Mouse (Mus musculus) thymus, postnatal 25 days (tissue): ENCODE results near the gene Hpn.

ENCODE experiments used
- DNase-seq: peaks from one replicate; pipeline ENCODE4 v3.0.0; 2022

Gene Hpn

DNA sequence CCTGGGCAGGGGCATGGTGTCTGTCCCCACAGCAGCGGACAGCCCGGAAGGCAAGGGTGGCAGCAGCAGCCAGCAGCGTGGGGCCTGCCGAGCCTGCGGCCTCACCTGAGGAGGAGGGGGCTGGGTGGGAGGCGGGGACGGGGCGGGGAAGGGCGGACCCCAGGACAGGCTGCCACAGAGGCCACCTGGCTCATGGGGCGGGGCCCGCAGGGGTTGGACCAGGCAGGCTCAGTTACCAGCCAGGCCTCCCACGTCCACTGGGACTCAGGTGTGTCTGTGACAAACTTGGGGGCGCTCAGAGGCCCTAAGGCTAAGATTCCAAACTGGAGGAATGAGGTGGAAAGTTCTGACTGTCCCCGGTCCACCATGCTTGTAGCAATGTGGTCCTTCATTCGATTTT, at the start of gene Hpn:
Gene Hpn, minus strand, starts transcription at position 109 of the 400 bp plus-strand sequence.
- DNase-seq: no peak

DNA sequence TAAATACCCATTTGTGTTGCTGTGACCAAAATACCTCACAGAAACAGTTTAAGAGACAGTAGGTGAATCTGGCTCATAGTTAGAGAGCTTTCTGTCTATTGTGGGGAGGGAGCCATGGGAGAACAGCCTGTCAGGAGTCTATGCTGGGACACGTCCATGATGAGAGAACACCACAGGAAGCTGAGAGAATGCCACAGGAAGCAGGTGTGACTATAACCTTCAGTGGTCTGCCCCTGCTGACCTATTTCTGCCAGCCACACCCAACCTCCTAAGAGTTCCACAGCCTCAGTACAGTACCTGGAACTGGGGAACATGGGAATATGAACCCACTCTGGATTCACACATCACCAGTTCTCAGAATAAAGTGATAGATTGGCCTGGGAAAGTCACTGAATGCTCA, 49.7 kb upstream of the Hpn start:
- DNase-seq: peak; percentile 56

DNA sequence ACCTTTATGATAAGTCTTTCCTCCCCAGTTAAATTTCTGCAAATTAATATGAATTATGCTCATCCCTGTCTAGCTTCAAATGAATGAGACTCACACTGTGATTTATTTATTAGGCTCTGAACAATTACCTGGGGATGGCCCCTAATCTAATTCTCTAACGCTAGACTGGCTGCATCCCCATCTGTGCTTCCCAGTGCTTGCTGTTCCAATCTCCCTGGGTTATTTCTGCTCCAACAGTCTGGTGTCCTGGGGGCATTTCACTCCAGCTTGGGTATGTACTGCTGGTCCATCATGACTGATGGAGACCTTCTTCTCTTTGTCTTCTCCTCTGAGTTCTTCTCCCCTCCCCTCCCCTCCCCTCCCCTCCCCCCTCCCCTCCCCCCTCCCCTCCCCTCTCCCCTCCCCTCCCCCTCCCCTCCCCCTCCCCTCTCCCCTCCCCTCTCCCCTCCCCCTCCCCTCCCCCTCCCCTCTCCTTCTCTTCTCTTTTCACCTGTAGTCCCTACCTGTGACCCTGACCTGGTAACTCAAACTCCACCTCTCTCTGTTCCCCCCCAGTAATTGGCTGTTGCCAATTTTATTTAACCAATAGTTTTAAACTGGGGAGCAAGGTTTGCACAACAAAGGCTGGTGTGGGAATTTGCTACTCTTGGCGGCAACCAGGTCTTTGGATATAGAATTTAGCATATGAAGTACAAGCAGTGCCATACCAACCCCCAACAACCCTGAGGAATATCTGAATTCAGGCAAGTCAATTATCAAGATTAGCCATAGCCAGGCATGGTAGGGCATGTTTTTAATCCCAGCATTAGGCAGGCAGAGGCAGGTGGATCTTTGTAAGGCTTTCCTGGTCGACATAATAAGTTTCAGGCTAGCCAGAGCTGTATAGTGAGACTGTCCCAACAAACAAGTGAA, 48.8 kb upstream of the Hpn start:
- DNase-seq: no peak

DNA sequence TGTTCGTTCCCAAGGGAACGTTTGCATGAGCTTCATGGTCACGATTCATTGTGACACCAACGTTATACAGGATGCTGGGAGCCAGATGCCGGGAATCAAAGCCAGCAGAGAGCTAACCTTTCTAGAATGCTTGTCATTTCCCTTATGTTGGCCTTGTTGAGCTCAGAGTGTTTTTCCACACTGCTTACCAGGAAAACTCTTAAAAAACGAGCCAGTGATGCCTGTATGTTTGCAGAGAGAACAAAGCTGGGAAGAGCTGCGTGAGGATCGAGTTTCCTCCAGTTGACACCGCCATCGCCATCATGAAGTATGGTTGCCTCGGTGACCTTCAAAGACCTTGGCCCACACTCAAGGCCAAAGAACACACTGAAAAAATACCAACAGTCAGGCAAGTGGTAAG, 47.2 kb upstream of the Hpn start:
- peak; percentile 5 for DNase-seq

DNA sequence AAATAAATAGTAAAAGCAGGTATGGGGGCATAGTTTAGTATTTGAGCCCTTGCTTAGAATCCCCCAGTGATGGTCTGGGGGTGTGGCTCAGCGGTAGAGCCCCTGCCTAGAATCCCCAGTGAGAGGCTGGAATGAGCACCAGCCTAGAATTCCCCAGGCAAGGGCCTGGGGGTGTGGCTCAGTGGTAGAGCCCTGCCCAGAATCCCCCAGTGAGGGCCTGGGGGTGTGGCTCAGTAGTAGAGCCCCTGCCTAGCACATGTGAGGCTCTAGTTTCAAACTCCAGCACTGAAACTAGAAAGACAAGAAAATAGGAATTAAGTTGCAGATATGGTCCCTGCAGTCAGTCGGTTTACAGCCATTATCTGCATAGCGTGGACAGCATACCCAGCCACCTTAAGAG, 46.7 kb upstream of the Hpn start:
- peak; percentile 48 for DNase-seq

DNA sequence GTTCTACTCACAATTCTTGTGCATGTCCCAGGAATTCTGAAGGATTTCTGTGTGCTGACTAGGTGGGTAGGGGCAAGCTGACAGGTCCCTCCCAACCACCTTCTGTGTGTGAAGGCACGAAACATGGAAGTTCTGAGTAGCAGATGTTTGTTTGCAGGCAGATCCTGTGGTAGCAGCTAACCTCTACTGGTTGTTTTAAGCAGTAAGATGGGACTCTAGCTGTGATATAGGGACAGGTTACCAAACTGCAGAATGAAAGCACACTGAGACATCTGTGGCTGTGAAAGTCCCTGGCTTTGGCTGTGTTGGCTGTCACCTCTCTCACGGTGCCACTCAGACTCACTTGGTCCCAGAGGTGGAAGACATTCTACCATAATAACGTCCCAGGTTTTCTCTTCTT, 46.2 kb upstream of the Hpn start:
- DNase-seq: peak; percentile 61

DNA sequence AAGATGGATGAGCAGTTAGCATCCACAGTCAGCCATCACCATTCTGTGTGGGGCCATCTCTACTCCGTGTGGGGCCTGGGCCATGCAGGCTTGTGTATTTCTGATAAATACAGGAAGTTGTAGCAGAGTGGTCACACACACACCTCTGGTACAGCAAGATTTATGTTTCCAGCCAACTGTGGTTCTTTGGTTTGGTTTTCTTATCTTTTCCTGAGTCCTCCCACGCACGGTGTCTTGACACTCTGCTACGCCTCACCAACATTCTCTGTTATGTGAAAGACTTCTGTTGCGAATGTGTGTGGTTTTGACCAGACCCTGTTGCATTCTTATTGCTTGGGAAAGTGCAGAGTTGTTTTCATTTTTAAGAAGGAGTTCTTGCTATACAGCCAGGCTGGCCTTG, 45.7 kb upstream of the Hpn start:
- DNase-seq: peak; percentile 50

DNA sequence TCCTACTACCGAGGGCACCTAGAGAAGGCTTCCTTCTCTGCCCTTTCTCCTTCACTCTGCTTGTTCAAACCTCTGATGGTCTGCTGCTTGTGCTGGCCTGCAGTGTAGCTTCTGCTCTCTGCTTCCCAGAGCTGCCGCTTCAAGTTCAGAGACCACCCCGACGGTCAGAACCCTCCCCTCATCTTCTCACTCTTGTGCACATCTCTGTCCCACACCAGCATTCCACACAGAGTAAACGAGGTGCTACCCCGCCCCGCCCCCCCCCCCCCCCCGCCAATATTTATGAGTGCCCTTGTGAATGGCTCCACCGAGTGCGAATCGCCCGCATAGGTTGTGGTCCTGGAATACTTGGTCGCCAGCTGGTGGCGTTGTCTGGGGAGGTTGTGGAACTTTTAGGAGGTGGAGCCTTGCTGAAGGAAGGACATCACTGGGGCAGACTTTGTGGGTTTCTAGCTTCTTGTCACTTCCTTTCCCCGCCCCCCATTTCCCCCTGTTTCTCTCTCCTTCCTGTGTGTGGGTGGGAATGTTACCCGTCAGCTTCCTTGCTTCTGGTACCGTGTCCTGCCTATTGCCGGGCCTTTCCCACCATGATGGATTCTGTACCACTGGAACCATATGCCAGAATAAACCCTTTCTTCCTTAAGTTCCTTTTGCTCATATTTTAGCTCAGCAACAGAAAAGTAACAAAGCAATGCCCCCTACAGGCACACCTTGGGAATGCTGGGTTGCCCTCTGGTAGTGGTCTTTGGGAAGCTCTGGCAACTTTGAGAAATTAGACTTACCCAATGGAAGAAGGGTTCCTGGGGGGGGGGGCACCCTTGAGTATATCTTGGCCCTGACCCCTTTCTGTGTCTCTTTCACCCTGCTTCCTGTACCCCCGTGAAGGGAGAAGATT, 41.2 kb upstream of the Hpn start:
- peak; percentile 79 for DNase-seq

DNA sequence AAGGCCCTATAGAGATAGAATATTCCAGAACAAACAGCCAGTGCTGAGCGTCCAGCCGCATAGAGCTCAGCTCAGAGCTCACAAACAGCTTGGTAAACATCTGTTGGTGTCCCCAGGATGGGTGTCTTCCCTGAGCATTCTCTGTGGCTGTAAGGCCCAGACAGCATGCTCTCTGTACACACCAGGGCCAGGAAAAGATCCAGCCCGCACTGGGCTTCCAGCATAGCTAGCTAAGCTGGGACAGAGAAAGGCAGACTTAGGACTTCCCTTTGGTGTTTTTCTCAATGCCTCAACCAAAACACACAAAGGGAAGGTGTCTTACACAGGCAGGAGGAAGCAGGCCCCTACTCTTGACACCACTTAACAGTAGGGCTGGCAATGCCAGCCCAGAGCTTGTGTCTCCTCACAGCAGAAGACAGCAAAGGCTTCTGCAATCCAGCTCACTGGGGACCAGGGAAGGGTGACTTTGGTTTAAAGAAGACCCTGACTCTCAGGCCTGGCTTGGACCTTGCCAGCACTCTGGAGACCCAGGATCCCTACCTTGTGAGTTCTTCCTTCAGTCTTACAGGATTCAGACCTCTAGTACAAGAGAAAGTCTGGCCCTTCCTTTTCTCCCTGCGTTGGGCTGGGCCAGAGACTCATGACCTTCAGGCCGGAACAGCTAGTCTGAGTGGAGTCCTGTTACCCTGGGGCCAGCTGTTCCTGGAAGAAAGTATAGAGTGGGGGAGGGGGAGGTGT, 40.4 kb upstream of the Hpn start, which contains the start of gene Gramd1a:
Gene Gramd1a, minus strand, starts transcription at position 601 of the 738 bp plus-strand sequence.
- DNase-seq: peak; percentile 50

DNA sequence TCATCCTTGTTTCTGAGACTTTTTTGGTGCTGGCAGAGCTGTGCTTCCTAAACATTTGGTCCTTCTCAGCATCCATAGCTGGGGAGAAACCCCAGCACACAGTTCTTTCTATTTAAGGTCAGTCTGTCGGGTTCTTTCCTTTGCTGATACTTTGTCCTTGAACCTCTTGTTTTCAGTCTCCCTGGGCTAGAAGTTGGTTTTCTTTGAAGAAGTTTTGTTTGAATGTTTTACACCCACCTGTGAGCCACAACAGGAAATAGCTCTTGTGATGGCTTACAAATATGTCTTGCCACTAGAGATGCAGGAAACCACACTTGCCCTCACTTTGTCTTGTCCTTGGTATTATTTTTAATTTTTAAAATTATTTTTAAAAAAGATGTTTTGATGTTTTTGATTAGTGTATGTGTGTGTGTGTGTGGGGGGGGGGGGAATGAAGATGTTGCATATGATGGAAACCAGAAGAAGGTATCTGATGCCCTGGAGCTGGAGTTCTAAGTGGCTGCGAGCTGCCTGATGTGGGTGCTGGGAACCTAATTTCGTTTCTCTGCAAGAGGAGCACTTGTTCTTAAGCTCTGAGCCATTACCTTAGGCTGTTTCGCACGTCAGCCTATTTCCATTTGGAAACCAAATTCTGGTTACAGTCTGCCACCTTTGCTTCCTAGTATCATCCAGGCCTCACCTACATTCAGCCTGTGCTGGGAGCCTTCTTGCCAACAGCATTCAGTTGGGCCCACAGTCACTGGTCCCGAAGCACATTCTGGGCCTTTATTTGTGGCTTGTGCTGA, 38.6 kb upstream of the Hpn start:
- peak; percentile 61 for DNase-seq

DNA sequence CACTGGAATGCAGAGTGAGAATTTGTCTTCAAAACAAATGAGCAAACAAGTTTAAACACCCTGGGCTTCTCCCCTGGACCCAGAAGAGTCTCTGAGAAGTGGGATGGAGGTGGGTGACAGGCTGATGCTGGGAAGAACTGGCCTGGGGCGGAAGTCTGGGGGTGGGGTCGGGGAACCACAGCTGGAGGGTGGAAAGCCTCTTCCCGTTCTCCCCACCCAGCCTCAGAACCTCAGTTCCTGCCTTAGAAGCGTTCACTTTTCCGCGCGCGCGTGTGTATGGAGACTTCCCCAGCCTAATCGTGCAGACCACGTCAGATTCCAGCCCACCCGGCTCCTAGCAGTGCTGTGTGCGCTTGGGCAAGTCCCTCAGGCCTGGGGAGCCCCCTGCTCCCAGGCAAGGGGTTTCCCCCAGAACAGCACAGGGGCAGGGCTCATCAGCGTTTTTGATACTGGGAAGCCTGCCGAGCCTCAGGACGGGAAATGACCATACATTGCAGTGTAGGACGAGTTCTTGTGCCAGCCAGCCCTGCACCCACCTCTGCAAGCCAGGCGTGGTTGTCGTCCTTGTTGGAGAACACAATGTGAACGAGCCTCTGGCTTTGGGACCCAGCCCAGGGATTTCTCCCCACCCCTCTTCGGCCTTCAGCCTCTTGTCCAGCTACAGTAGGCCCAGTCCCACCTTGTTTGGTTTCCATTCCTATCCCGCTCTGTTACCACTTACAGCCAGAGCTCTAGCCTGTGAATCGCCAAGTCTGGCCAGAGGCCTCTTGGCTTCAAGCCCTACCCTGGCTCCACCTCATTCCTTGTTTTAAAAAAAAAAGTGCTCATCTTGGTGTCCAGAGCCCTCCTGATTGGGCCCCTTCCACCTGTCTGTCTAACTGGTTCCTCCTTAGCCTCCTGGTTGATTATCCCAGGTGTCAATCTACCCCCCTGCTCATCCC, 36.5 kb upstream of the Hpn start:
- peak; percentile 82 for DNase-seq

DNA sequence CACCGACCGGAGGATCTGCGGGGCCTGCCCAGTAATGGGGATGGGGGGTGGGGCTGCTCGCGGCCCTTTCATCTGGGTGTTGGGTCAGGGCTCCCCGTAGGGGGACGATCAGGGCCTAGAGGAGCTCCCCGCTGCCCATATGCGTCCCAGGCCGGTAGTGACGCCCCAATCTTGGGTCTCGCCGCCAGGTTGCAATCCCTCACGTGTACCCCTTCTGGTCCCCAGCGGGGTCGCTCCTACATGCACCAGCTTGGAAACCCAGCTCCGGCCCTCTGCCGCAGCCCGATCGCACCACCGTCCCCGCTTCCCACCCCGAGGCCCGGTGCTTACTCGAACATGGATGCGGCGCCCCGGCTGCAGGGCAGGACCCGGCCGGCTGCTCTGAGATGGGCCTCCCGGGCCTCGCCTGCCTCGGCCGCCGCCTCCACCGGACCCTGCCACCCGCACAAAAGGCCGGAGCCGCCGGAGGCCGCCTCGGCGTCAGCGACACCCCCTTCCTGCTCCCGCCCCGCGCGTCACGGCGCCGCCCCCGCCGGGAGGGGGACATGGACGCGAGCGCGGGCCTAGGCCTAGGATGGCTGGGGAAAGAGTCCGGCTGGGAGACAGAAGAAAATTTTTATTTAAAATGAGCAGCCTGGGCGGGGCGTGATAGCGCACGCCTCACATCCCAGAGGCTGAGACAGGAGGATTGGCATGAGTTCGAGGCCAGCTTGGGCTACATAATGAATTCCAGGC, 35.6 kb upstream of the Hpn start:
- peak; percentile 91 for DNase-seq

DNA sequence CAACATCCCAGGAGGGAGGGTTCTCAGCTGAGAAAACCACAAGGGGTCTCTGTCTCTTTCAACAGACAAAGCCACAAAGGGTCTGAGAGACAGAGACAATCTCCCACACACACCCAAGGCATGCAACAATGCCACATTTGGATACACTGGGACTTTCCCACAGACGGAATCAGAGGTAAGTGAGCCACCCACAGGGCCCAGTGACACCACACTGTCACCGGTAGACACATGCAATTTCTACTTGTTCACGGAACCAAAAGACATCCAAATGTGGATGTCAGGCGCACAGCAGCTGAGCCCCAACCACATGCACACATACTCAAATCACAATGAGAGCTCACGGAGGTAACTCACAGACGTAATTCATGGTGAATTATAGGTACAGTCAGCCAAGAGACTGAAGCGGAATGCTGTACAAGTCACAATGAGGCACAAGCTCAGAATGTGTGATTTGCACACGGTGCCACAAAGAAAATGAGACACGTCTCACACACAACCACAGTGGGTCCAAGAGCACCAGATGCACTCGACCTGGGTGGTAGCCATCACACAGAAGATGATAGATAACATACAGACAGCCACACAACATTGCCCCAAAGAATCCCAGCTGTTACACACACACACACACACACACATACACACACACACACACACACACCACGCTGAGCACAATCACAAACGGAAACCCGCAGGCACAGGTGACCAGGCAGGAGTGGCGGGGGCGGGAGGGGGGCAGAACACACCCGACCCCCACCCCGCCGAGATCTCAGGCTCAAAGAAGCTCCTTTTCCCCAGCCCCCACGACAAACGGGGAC, 34.9 kb upstream of the Hpn start:
- peak; percentile 60 for DNase-seq

DNA sequence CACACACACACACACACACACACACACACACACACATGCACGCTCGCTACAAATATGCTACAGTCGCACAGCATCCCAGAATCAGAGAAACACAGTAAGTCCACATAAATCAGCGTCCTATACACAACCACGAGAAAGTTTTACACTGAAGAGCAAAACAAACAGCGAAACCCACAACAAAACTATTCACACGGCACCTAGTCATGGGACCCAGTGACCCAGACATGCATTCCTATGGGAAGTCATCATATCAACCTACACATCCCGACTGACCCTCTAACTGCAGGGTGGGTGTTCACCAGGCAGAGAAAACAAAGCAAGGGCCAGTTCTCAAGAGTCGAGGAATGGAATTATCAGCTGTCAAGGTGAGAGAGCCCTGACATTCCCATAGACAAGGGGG, 34.2 kb upstream of the Hpn start:
- DNase-seq: no peak

DNA sequence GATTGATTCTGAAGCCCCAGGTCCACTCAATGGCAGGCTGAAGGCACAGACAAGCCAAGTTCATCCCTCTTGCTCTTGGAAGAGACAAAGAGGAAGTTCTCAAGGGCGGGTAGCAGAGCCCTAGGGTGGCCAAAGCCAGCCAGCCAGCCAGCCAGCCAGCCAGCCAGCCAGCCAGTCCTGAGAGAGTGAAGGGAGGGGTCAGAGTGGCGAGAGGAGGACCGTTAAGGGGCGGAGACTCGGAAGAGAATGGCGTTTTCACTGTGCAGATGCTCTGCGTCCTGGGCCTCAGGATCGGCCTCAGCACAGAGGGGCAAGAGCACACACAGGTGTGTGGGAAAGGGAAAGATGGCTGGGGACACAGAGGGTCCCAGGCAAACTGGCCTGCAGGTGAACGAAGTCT, 33.7 kb upstream of the Hpn start:
- peak; percentile 50 for DNase-seq

DNA sequence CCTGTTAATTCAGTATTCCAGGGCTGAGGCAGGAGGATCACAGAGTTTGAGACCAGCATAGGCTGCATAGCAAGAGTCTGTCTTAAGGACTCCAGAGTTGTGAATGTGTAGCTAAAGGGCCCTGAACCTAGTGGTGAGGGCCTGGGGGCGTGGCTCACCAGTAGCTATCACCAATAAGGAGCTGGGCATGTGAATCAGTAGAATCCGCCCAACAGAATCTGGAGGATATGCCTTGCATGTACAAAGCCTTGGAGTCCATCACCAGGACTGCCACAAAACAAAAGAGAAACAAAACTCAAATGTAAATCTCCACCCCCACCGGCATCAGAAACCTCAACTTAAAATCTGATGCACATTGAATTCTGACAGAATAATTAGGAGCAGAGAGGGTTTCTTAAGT, 33.0 kb upstream of the Hpn start:
- no peak for DNase-seq

DNA sequence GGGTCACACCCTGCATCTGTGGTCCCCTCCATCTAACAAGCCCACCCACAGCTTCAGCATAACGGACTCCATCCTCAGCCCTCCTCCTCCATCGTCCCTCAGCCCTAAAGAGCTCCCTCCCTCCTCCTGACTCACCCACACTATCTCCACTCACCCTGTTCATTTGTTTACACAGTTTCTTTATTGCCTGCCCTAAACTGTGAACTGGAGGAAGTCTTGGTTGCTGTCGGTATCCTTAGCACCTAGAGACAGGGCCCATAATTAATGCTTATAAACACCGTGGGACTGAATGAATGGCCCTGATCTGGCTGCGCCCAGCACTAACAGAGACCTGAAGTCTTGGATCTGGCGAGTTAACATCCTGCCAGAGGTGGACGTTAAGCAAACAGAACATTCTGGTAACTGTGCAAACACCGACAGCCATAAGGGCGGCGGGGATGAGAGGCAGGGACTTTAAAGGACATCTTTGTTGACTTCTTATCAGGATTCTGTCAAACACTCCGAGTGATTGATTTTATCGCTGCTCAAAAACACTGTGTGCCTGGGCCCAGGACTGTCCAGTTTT, 30.6 kb upstream of the Hpn start:
- no peak for DNase-seq

DNA sequence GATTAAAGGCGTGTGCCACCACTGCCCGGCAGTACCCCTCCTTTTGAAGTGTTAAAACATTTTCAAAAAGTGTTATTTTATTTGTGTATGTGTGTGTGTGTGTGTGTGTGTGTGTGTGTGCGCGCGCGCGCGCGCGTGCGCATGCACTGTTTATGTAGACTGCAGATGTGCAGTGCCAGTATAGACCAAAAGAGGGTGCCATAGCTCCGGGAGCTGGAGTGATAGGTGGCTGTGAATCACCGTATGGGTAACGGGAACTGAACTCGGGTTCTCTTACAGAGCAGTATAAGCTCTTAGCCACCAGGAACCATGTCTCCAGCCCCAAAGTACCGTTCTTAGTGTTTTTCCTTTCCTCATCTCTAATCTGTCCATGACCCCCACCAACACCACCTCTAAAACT, 29.8 kb upstream of the Hpn start:
- DNase-seq: no peak

DNA sequence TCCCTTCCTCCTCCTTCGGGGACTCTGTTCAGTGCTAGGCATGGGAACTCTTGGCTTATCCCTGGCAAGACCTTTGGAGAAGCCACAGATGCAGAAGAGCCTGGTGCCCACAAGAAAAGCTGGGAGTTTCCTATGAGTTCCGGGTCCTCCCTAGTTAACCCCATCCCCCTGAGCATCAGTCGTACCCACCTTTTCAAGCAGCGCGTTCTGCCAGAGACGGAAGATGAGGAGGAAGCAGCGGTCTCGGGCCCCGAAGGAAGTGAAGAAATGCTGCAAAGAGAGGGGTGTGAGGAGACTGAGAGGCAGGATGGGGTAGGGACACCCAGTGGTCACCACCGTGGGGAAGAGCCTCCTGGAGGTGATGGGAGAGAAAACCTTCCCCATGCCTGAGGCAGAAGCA, 25.9 kb upstream of the Hpn start:
- no peak for DNase-seq
